Mouse (Mus musculus) limb, embryonic 12.5 days (tissue): ENCODE results near the gene Grik4. TPM values are rescaled to one million over a fixed set of nuclear protein-coding genes. Genes with fewer than 3 reads are reported as not detected.

Experiments
- ATAC-seq: fragments of 200-750 bp; cut with Nextera tagmentation; 2 replicates; pipeline ENCODE4 v1.8.0; 2017; ENCODE audit warnings: low read depth, moderate TSS enrichment; ENCODE audit not compliant: insufficient number of reproducible peaks, insufficient read depth, low FRiP score, low TSS enrichment
- H3K27ac ChIP-seq: fragments of 300-500 bp; sonication (generic); 2 replicates; pipeline ENCODE4 v1.5.1; 2016; ENCODE audit warnings: mild to moderate bottlenecking, moderate library complexity
- H3K27me3 ChIP-seq: fragments of 300-500 bp; sonication (generic); 2 replicates; pipeline ENCODE4 v1.6.1; 2016; ENCODE audit warnings: mild to moderate bottlenecking, moderate library complexity
- H3K36me3 ChIP-seq: fragments of 300-500 bp; sonication (generic); 2 replicates; pipeline ENCODE4 v1.6.1; 2016; ENCODE audit warnings: mild to moderate bottlenecking, moderate library complexity
- H3K4me1 ChIP-seq: fragments of 300-500 bp; sonication (generic); replicated peaks from 2 replicates; pipeline ENCODE4 v1.6.1; 2016
- H3K4me2 ChIP-seq: fragments of 300-500 bp; sonication (generic); 2 replicates; pipeline ENCODE4 v1.6.1; 2016; ENCODE audit warnings: mild to moderate bottlenecking, moderate library complexity
- H3K4me3 ChIP-seq: fragments of 300-500 bp; sonication (generic); replicated peaks from 2 replicates; pipeline ENCODE4 v1.5.1; 2016; ENCODE audit warnings: mild to moderate bottlenecking
- H3K9ac ChIP-seq: fragments of 300-500 bp; sonication (generic); replicated peaks from 2 replicates; pipeline ENCODE4 v1.6.1; 2016; ENCODE audit warnings: mild to moderate bottlenecking, moderate library complexity
- H3K9me3 ChIP-seq: fragments of 300-500 bp; sonication (generic); 2 replicates; pipeline ENCODE4 v1.6.1; 2016; ENCODE audit warnings: mild to moderate bottlenecking, moderate library complexity
- WGBS: fragments of 180-500 bp; shearing (Covaris S2); methylation state at CpG from one replicate; pipeline ENCODE4 v1.1.7; 2016; 5-methylcytosine and 5-hydroxymethylcytosine counted together
- polyA plus RNA-seq: library from polyadenylated mRNA; unstranded; fragments of >200 nt; fragmentation: Nextera tagmentation; extraction: Ambion mirVana; gene quantifications from 2 replicates; pipeline ENCODE4 v1.2.1, GENCODE M21; 2016

The Grik4 gene
- polyA plus RNA-seq, 1 experiment from 2014 or later = 2.6 TPM

DNA sequence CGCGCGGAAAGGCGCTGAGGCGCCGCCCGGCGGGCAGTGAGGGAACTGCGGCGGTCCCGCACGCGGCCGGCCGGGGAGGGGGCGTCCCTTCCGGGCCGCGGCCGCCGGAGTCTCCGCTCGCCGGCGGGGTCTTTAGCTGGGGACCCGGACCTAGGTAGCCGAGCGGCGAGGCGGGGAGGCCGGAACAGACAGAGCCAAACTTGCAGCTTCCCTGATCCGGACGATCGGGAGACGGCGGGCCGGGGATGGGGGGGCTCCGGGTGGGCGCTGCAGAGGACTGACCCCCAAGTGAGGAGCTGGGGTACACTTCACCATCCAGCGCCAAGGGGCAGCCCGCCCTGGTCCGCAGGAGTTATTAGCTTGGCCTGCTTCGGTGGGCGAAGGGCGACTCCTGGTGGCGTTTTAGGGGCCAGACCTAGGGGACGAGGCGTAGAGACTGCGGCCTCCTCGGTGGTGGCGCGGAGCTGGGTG is 278 bp upstream of the Grik4 start:
- peak; percentile 93 for ATAC-seq
- WGBS = under 1% methylated on average over 52 of the region's 52 CpGs
- H3K9me3 ChIP-seq = no peaks in the 10 kb centered on the region
- H3K9ac ChIP-seq = peak overlapping the region; percentile 82
- H3K4me2 ChIP-seq = peak overlapping the region; percentile 97
- no peak overlapping the region for H3K27ac ChIP-seq
- peaks cover 50% of the 10 kb centered on the region for H3K27me3 ChIP-seq
- peaks cover 15% of the 10 kb centered on the region for H3K4me1 ChIP-seq
- peak overlapping the region; percentile 74 for H3K4me3 ChIP-seq
- no peaks in the 10 kb centered on the region for H3K36me3 ChIP-seq

DNA sequence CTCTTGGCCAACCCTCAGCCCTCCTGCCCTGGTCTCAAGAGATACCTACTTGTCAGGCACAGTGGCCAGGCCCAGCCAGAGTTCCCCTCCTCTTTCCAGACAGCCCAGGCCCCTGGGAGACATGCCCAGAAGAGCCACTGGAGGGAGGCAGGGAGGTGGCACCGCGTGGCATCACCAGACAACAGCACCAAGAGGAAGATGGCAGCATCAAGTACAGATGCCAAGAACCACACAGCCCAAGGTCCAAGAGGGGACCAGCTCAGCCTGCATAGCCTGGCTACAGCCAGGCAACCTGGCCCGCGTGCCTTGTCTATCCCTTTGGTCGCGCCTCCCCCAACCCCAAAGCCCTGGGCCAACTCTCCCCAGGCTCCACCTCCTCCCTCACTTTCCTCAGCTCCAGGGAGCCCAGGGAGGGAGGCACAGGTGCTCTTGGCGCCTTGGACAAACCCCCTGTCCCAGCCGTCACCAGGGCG is 1.2 kb downstream of the Grik4 start:
- Histone ChIP-seq H3K4me3 (peak overlapping the region; percentile 74), H3K36me3 (no peaks in the 10 kb centered on the region), H3K27me3 (peaks cover 50% of the 10 kb centered on the region), H3K27ac (no peak overlapping the region), H3K9ac (no peak overlapping the region), H3K4me2 (peak overlapping the region; percentile 97), H3K4me1 (peaks cover 18% of the 10 kb centered on the region), H3K9me3 (no peaks in the 10 kb centered on the region)
- no peak for ATAC-seq
- 8% methylated on average over 9 of the region's 9 CpGs for whole genome bisulfite sequencing

DNA sequence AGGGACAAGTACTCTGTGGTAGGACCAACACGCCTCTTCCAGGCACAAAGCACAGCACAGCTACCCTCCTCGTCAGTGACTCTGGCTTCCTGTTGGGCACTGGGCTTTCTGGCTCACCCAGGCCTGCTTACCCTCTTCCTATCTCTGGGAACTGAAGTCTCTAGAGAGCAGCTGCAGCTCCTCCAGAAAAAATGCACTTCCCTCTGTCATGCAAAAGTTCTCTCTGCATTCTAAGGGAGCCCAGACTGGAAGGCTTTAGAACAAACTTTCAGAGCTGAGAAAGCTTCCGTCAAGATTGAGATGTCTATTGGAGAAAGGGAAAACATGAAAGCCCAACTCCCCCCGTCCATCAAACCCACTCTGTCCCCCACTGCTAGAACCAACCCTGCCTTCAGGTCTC is 2.1 kb downstream of the Grik4 start:
- no peak overlapping the region for H3K4me2 ChIP-seq
- no peaks in the 10 kb centered on the region for H3K36me3 ChIP-seq
- WGBS = 65% methylated on average over 4 of the region's 4 CpGs
- H3K4me1 ChIP-seq = peaks cover 18% of the 10 kb centered on the region
- H3K9ac ChIP-seq = no peak overlapping the region
- ATAC-seq = no peak
- H3K4me3 ChIP-seq = no peak overlapping the region
- H3K27ac ChIP-seq = no peak overlapping the region
- H3K27me3 ChIP-seq = peaks cover 50% of the 10 kb centered on the region
- no peaks in the 10 kb centered on the region for H3K9me3 ChIP-seq

DNA sequence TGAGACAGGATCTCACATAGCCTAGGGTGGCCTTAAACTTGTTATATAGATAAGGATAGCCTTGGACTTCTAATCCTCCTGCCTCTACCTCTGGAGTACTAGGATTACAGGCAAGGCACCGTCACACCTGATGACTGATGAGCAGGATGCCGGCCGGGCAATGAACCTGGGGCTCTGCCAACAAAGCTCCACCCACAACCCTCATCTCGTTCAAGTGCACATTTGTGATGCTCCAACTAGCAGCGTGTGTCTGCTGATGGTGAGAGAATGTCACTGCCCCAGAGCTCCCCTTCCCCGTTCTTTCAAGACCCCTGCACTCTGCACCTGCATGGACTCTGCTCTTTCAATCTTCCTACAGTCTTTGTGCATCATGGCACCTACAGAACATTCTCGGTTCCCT is 12.1 kb downstream of the Grik4 start:
- peaks cover 14% of the 10 kb centered on the region; the same call in 1 of the 2 replicates for H3K4me1 ChIP-seq
- H3K9me3 ChIP-seq = no peaks in the 10 kb centered on the region
- H3K4me3 ChIP-seq = no peak overlapping the region
- whole genome bisulfite sequencing = 58% methylated on average over 7 of the region's 7 CpGs
- H3K9ac ChIP-seq = no peak overlapping the region
- ATAC-seq = no peak
- no peak overlapping the region for H3K27ac ChIP-seq
- no peaks in the 10 kb centered on the region for H3K36me3 ChIP-seq
- peaks cover 23% of the 10 kb centered on the region for H3K27me3 ChIP-seq
- H3K4me2 ChIP-seq = no peak overlapping the region

GRCm38 (mm10) chr9:42927498-42927897 is 16.8 kb downstream of the Grik4 start:
- Histone ChIP-seq H3K4me2 (no peak overlapping the region), H3K4me3 (no peak overlapping the region), H3K36me3 (no peaks in the 10 kb centered on the region), H3K9ac (no peak overlapping the region), H3K9me3 (no peaks in the 10 kb centered on the region), H3K4me1 (peaks cover 19% of the 10 kb centered on the region), H3K27me3 (peaks cover 16% of the 10 kb centered on the region), H3K27ac (no peak overlapping the region)
- no peak for ATAC-seq
- WGBS = 58% methylated on average over 10 of the region's 10 CpGs

GRCm38 (mm10) chr9:42926564-42926963 is 17.7 kb downstream of the Grik4 start:
- no peak for ATAC-seq
- no peak overlapping the region for H3K4me2 ChIP-seq
- no peak overlapping the region for H3K4me3 ChIP-seq
- H3K9me3 ChIP-seq = no peaks in the 10 kb centered on the region
- H3K9ac ChIP-seq = no peak overlapping the region
- H3K36me3 ChIP-seq = no peaks in the 10 kb centered on the region
- peaks cover 27% of the 10 kb centered on the region for H3K4me1 ChIP-seq
- peaks cover 8% of the 10 kb centered on the region for H3K27me3 ChIP-seq
- H3K27ac ChIP-seq = no peak overlapping the region
- 75% methylated on average over 6 of the region's 6 CpGs for WGBS

DNA sequence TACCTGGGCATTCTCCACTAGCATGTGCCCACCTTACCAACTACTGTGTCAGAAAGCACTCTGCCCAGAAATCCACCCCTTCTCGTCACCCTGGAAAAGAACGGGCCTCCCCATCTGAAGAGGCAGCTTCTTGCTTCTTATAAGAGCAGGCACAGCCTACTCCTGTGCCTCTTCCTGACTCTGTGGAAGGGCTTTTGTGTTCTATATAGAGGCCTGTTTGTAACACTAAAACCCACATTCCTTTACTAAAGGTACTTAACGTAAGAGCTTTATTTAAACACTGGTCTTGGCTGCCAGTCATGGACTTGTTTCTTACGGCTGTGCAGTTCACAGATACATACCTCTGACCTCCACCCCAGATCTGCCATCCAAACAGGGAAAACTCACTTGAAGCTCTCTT is 22.5 kb downstream of the Grik4 start:
- H3K9me3 ChIP-seq = no peaks in the 10 kb centered on the region
- no peak overlapping the region for H3K27ac ChIP-seq
- H3K36me3 ChIP-seq = no peaks in the 10 kb centered on the region
- no peak overlapping the region for H3K9ac ChIP-seq
- H3K27me3 ChIP-seq = no peaks in the 10 kb centered on the region
- WGBS = 75% methylated on average over 4 of the region's 4 CpGs
- no peak overlapping the region for H3K4me2 ChIP-seq
- peaks cover 33% of the 10 kb centered on the region for H3K4me1 ChIP-seq
- no peak overlapping the region for H3K4me3 ChIP-seq
- ATAC-seq = no peak

DNA sequence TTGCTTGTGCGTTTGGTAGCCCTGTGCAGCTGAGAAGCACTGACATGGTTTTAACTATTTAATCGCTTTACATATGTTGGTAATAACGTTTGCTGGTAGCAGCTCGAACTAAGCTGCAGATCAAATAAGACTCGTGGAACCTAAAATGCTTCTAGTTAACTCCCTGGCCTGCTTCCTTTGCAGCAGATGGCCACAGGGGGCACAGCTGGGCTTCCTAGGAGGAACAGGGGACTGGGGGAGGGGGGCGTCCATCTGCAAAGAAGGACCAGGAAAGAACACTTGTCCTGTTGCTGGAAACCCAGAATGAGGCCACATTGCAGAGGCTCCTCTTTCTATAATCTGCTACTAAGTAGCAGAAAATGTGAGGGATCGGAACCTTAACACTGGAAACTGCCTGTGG is 24.1 kb downstream of the Grik4 start:
- Histone ChIP-seq H3K9ac (no peak overlapping the region), H3K9me3 (no peaks in the 10 kb centered on the region), H3K4me3 (no peak overlapping the region), H3K36me3 (no peaks in the 10 kb centered on the region), H3K4me1 (peaks cover 30% of the 10 kb centered on the region), H3K27me3 (peaks cover 6% of the 10 kb centered on the region; the same call in 1 of the 2 replicates), H3K27ac (no peak overlapping the region), H3K4me2 (no peak overlapping the region)
- no peak for ATAC-seq
- 31% methylated on average over 7 of the region's 7 CpGs for WGBS

GRCm38 (mm10) chr9:42917911-42918310 is 26.4 kb downstream of the Grik4 start:
- Histone ChIP-seq H3K9me3 (no peaks in the 10 kb centered on the region), H3K9ac (no peak overlapping the region), H3K27me3 (peaks cover 6% of the 10 kb centered on the region; the same call in 1 of the 2 replicates), H3K4me3 (no peak overlapping the region), H3K36me3 (no peaks in the 10 kb centered on the region), H3K4me1 (peaks cover 25% of the 10 kb centered on the region), H3K4me2 (no peak overlapping the region), H3K27ac (no peak overlapping the region)
- WGBS = 92% methylated on average over 7 of the region's 7 CpGs
- ATAC-seq = no peak

- Histone ChIP-seq H3K4me1 (peaks cover 14% of the 10 kb centered on the region), H3K9me3 (no peaks in the 10 kb centered on the region), H3K4me2 (no peak overlapping the region), H3K4me3 (no peak overlapping the region), H3K9ac (no peak overlapping the region), H3K27ac (no peak overlapping the region), H3K36me3 (no peaks in the 10 kb centered on the region), H3K27me3 (peaks cover 6% of the 10 kb centered on the region; the same call in 1 of the 2 replicates)
- 84% methylated on average over 2 of the region's 2 CpGs for WGBS
- ATAC-seq = no peak
Measured at GRCm38 (mm10) chr9:42913201-42913600, 31.1 kb downstream of the Grik4 start.

DNA sequence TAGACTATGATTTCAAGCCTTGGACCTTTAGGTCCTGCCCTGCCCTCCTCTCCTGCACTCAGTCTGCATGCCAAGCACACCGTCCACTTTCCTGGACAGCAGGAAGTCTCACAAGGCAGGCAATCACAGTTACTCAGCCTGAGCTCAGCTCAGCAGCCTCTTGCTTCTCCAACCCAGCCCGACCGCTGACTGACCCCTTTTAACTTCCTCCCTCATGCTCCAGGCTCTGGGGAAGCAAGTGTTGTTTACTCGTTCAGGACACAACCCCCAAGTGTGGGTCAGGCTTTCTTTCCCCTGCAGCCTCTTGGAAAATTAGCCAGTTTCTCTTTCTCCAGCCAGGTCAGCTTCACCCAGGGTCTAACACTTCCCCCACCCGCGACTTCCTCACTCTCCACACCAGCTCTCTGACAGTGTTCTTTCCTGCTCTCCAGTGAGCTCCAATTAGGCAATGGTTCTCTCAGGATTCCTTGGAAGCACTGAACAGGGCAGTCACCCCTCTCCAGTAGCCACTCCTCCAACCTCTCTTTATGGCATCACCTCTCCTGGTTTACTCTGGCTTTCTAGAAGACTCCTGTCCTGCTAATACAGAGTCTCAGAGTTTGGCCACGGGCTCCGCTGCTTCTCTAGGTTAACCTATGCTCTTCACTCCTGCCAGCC is 35.5 kb downstream of the Grik4 start:
- ATAC-seq = no peak
- H3K4me3 ChIP-seq = no peak overlapping the region

More for the DNA sequence above, 35.5 kb downstream of the Grik4 start:
- H3K27me3 ChIP-seq = no peaks in the 10 kb centered on the region
- H3K9ac ChIP-seq = no peak overlapping the region
- H3K27ac ChIP-seq = peak overlapping the region; percentile 56; the same call in 1 of the 2 replicates
- peak overlapping the region; percentile 7; the same call in 1 of the 2 replicates for H3K4me2 ChIP-seq
- WGBS = 26% methylated on average over 8 of the region's 8 CpGs
- H3K36me3 ChIP-seq = no peaks in the 10 kb centered on the region
- peaks cover 29% of the 10 kb centered on the region for H3K4me1 ChIP-seq
- H3K9me3 ChIP-seq = 0 out of 2 replicates have a peak, but pooled peaks cover 3% of the 10 kb centered on the region
